Mouse (Mus musculus) midbrain, embryonic 11.5 days (tissue): ENCODE measurements around the gene Ank2. TPM values are rescaled to one million over a fixed set of nuclear protein-coding genes. Genes with fewer than 3 reads are reported as not detected.

Source experiments
- ATAC-seq: fragments of 200-750 bp; cut with Nextera tagmentation; 2 replicates; pipeline ENCODE4 v1.8.0; 2017; ENCODE audit warnings: moderate TSS enrichment, moderate library complexity; ENCODE audit not compliant: low FRiP score
- DNase-seq: peaks from one replicate; pipeline ENCODE4 v3.0.0; 2015; ENCODE audit warnings: low spot score; ENCODE audit errors: missing footprints
- H3K27ac ChIP-seq: fragments of 300-500 bp; sonication (generic); 2 replicates; pipeline ENCODE4 v1.5.1; 2014; ENCODE audit warnings: low read depth, low read length
- H3K27me3 ChIP-seq: fragments of 300-500 bp; sonication (generic); 2 replicates; pipeline ENCODE4 v1.6.1; 2014; ENCODE audit warnings: mild to moderate bottlenecking, low read length, moderate library complexity, mixed read lengths; ENCODE audit not compliant: control insufficient read depth, insufficient read depth
- H3K36me3 ChIP-seq: fragments of 300-500 bp; sonication (generic); 2 replicates; pipeline ENCODE4 v1.6.1; 2014; ENCODE audit warnings: mild to moderate bottlenecking, low read length, moderate library complexity, mixed read lengths; ENCODE audit not compliant: control insufficient read depth, insufficient read depth
- H3K4me1 ChIP-seq: fragments of 300-500 bp; sonication (generic); 2 replicates; pipeline ENCODE4 v1.6.1; 2014; ENCODE audit warnings: low read length; ENCODE audit not compliant: control insufficient read depth, insufficient read depth
- H3K4me2 ChIP-seq: fragments of 300-500 bp; sonication (generic); 2 replicates; pipeline ENCODE4 v1.6.1; 2014; ENCODE audit warnings: mild to moderate bottlenecking, moderate library complexity
- H3K4me3 ChIP-seq: fragments of 300-500 bp; sonication (generic); 2 replicates; pipeline ENCODE4 v1.5.1; 2014; ENCODE audit warnings: low read depth, low read length
- H3K9ac ChIP-seq: fragments of 300-500 bp; sonication (generic); 2 replicates; pipeline ENCODE4 v1.6.1; 2014; ENCODE audit warnings: low read length
- H3K9me3 ChIP-seq: fragments of 300-500 bp; sonication (generic); 2 replicates; pipeline ENCODE4 v1.6.1; 2016; ENCODE audit warnings: low read length; ENCODE audit not compliant: control insufficient read depth
- WGBS: fragments of 180-500 bp; shearing (Covaris S2); extraction: QIAGEN DNeasy Blood & Tissue Kit; methylation state at CpG from one replicate; pipeline ENCODE4 v1.1.7; 2014; 5-methylcytosine and 5-hydroxymethylcytosine counted together
- polyA plus RNA-seq: library from polyadenylated mRNA; unstranded; fragments of >200 nt; fragmentation: Nextera tagmentation; extraction: Ambion mirVana; gene quantifications from 2 replicates; pipeline ENCODE4 v1.2.1, GENCODE M21; 2014

The Ank2 gene
- polyA plus RNA-seq, 1 experiment from 2014 or later, result 66.6 TPM

- peak overlapping the region; percentile 47 for H3K4me2 ChIP-seq
- peak overlapping the region; percentile 48; the same call in 1 of the 2 replicates for H3K9ac ChIP-seq
- no peaks in the 10 kb centered on the region for H3K27me3 ChIP-seq
- no peaks in the 10 kb centered on the region for H3K36me3 ChIP-seq
- DNase-seq (peak; percentile 93), ATAC-seq (peak; percentile 66)
- H3K4me3 ChIP-seq, result no peak overlapping the region
- H3K27ac ChIP-seq, result peak overlapping the region; percentile 85
- H3K9me3 ChIP-seq, result no peaks in the 10 kb centered on the region
- H3K4me1 ChIP-seq, result peaks cover 31% of the 10 kb centered on the region
- WGBS, result 25% methylated on average over 8 of the region's 8 CpGs
These were observed 502.4 kb downstream of the Ank2 start for GRCm38 (mm10) chr3:126996721-126997120.

- ATAC-seq (no peak), DNase-seq (no peak)
- H3K4me3 ChIP-seq, result no peak overlapping the region
- 82% methylated on average over 4 of the region's 4 CpGs for WGBS
- H3K27me3 ChIP-seq, result no peaks in the 10 kb centered on the region
- H3K36me3 ChIP-seq, result no peaks in the 10 kb centered on the region
- no peak overlapping the region for H3K27ac ChIP-seq
- H3K4me2 ChIP-seq, result no peak overlapping the region
- no peaks in the 10 kb centered on the region for H3K9me3 ChIP-seq
- no peak overlapping the region for H3K9ac ChIP-seq
- peaks cover 31% of the 10 kb centered on the region for H3K4me1 ChIP-seq
These were observed 503.2 kb downstream of the Ank2 start for GRCm38 (mm10) chr3:126995970-126996369.

GRCm38 (mm10) chr3:126994149-126994548, 505.0 kb downstream of the Ank2 start:
- Histone ChIP-seq H3K27me3 (no peaks in the 10 kb centered on the region), H3K9me3 (no peaks in the 10 kb centered on the region), H3K9ac (no peak overlapping the region), H3K4me3 (no peak overlapping the region), H3K4me2 (no peak overlapping the region), H3K4me1 (peaks cover 28% of the 10 kb centered on the region), H3K27ac (no peak overlapping the region), H3K36me3 (no peaks in the 10 kb centered on the region)
- DNase-seq (no peak), ATAC-seq (peak; percentile 4; the same call in 1 of the 2 replicates)
- WGBS, result 50% methylated on average over 7 of the region's 7 CpGs

- ATAC-seq, result no peak
- Histone ChIP-seq H3K9ac (no peak overlapping the region), H3K27me3 (no peaks in the 10 kb centered on the region), H3K4me3 (no peak overlapping the region), H3K9me3 (no peaks in the 10 kb centered on the region), H3K4me1 (peaks cover 3% of the 10 kb centered on the region; the same call in 1 of the 2 replicates), H3K36me3 (no peaks in the 10 kb centered on the region), H3K27ac (no peak overlapping the region), H3K4me2 (no peak overlapping the region)
- 87% methylated on average over 3 of the region's 3 CpGs for WGBS
- no peak for DNase-seq
These were observed 509.2 kb downstream of the Ank2 start for GRCm38 (mm10) chr3:126989936-126990335.

GRCm38 (mm10) chr3:126986687-126987086, 512.5 kb downstream of the Ank2 start:
- no peaks in the 10 kb centered on the region for H3K4me1 ChIP-seq
- H3K9ac ChIP-seq, result no peak overlapping the region
- H3K4me3 ChIP-seq, result no peak overlapping the region
- H3K36me3 ChIP-seq, result no peaks in the 10 kb centered on the region
- H3K9me3 ChIP-seq, result no peaks in the 10 kb centered on the region
- no peaks in the 10 kb centered on the region for H3K27me3 ChIP-seq
- no peak overlapping the region for H3K27ac ChIP-seq
- 89% methylated on average over 3 of the region's 3 CpGs for WGBS
- DNase-seq (no peak), ATAC-seq (no peak)
- no peak overlapping the region for H3K4me2 ChIP-seq

- ATAC-seq (no peak), DNase-seq (no peak)
- Histone ChIP-seq H3K4me2 (no peak overlapping the region), H3K9ac (no peak overlapping the region), H3K4me3 (no peak overlapping the region), H3K27ac (no peak overlapping the region), H3K9me3 (no peaks in the 10 kb centered on the region), H3K36me3 (peaks cover 3% of the 10 kb centered on the region; the same call in 1 of the 2 replicates), H3K4me1 (no peaks in the 10 kb centered on the region), H3K27me3 (no peaks in the 10 kb centered on the region)
- 89% methylated on average over 5 of the region's 5 CpGs for WGBS
These were observed 516.3 kb downstream of the Ank2 start for GRCm38 (mm10) chr3:126982814-126983213.

GRCm38 (mm10) chr3:126981163-126981562, 518.0 kb downstream of the Ank2 start:
- 92% methylated on average over 3 of the region's 3 CpGs for WGBS

GRCm38 (mm10) chr3:126979635-126980034, 519.5 kb downstream of the Ank2 start:
- H3K9ac ChIP-seq, result no peak overlapping the region
- no peaks in the 10 kb centered on the region for H3K9me3 ChIP-seq
- no peaks in the 10 kb centered on the region for H3K27me3 ChIP-seq
- H3K36me3 ChIP-seq, result peaks cover 3% of the 10 kb centered on the region; the same call in 1 of the 2 replicates
- no peak overlapping the region for H3K4me3 ChIP-seq
- no peak overlapping the region for H3K4me2 ChIP-seq
- no peak overlapping the region for H3K27ac ChIP-seq
- ATAC-seq (peak; percentile 57; the same call in 1 of the 2 replicates), DNase-seq (no peak)
- 81% methylated on average over 3 of the region's 3 CpGs for WGBS
- H3K4me1 ChIP-seq, result no peaks in the 10 kb centered on the region

More at GRCm38 (mm10) chr3:126981163-126981562, 518.0 kb downstream of the Ank2 start:
- DNase-seq (no peak), ATAC-seq (no peak)
- Histone ChIP-seq H3K9ac (no peak overlapping the region), H3K9me3 (no peaks in the 10 kb centered on the region), H3K27me3 (no peaks in the 10 kb centered on the region), H3K36me3 (peaks cover 3% of the 10 kb centered on the region; the same call in 1 of the 2 replicates), H3K4me3 (no peak overlapping the region), H3K4me2 (no peak overlapping the region), H3K4me1 (no peaks in the 10 kb centered on the region), H3K27ac (no peak overlapping the region)

- WGBS, result 63% methylated on average over 11 of the region's 11 CpGs
- ATAC-seq (peak; percentile 57; the same call in 1 of the 2 replicates), DNase-seq (peak; percentile 93)
- Histone ChIP-seq H3K27me3 (no peaks in the 10 kb centered on the region), H3K4me2 (no peak overlapping the region), H3K36me3 (peaks cover 3% of the 10 kb centered on the region; the same call in 1 of the 2 replicates), H3K4me1 (no peaks in the 10 kb centered on the region), H3K27ac (no peak overlapping the region), H3K9ac (no peak overlapping the region), H3K4me3 (no peak overlapping the region), H3K9me3 (no peaks in the 10 kb centered on the region)
These were observed 520.3 kb downstream of the Ank2 start for GRCm38 (mm10) chr3:126978768-126979410.
